Mouse (Mus musculus) heart, postnatal 36 days (tissue): ENCODE data around the gene Krt35. TPM values are rescaled to one million over a fixed set of nuclear protein-coding genes. Genes with fewer than 3 reads are reported as not detected.

ENCODE experiments used
- DNase-seq, 2 experiments: peaks; one replicate each; pipeline ENCODE4 v3.0.0; 2021 to 2022
- intact Hi-C: fragments of 180-260 bp; cut with DNase I; formaldehyde crosslinking; loops from one replicate; pipeline ENCODE4 v1.15.1; 2025
- total RNA-seq, 2 experiments: library from RNA; stranded (reverse); gene quantifications; 2 replicates each; pipeline ENCODE4 v1.2.3; 2021

Krt35 gene
- total RNA-seq, 2 experiments from 2014 or later: not detected

- intact Hi-C loops: loop anchor here (5.0 kb wide), 1 partner anchor 101 kb away; no protein-coding TSS in a partner anchor
- DNase-seq: no peak
Measured at GRCm38 (mm10) chr11:100066236-100067010, 29.6 kb downstream of the Krt35 start.

- no peak for DNase-seq
- intact Hi-C loops: no loop called here
Measured at GRCm38 (mm10) chr11:100058875-100059274, 37.2 kb downstream of the Krt35 start.

- intact Hi-C loops: no loop called here
- no peak for DNase-seq
Measured at GRCm38 (mm10) chr11:100055686-100056655, 40.1 kb downstream of the Krt35 start.

GRCm38 (mm10) chr11:100050451-100050850 is 45.6 kb downstream of the Krt35 start, which contains the start of gene Krt31:
Gene Krt31 (minus strand): TSS chr11:100050551.
- no peak for DNase-seq
- intact Hi-C loops: no loop called here

GRCm38 (mm10) chr11:100047193-100047592 is 48.8 kb downstream of the Krt35 start:
- intact Hi-C loops: no loop called here
- DNase-seq: no peak

GRCm38 (mm10) chr11:100046303-100046866 is 49.7 kb downstream of the Krt35 start:
- intact Hi-C loops: no loop called here
- DNase-seq: no peak

Other genes starting within 250 kb of the Krt35 start
- gene Krtap4-16, start 244.6 kb downstream of the Krt35 start, total RNA-seq: not detected
- gene Gm11568, start 238.3 kb downstream of the Krt35 start, total RNA-seq: not detected
- gene Gm11559, start 231.8 kb downstream of the Krt35 start, total RNA-seq: not detected
- not detected for gene Krtap9-1, start 222.9 kb downstream of the Krt35 start, total RNA-seq
- not detected for gene Gm11567, start 217.1 kb downstream of the Krt35 start, total RNA-seq
- gene Krtap31-1, start 188.3 kb downstream of the Krt35 start, total RNA-seq: not detected
- gene Gm11565, start 181.5 kb downstream of the Krt35 start, total RNA-seq: not detected
- not detected for gene Krtap31-2, start 159.9 kb downstream of the Krt35 start, total RNA-seq
- gene Krtap9-5, start 147.8 kb downstream of the Krt35 start, total RNA-seq: not detected
- not detected for gene Krtap29-1, start 117.2 kb downstream of the Krt35 start, total RNA-seq
- gene Krtap16-1, start 109.6 kb downstream of the Krt35 start, total RNA-seq: not detected
- not detected for gene Krtap17-1, start 102.2 kb downstream of the Krt35 start, total RNA-seq
- not detected for gene Krt33a, start 80.0 kb downstream of the Krt35 start, total RNA-seq
- not detected for gene Krt33b, start 66.4 kb downstream of the Krt35 start, total RNA-seq
- not detected for gene Krt34, start 54.7 kb downstream of the Krt35 start, total RNA-seq
- gene Krt31, start 45.7 kb downstream of the Krt35 start, total RNA-seq: not detected
- not detected for gene Krt32, start 8.0 kb downstream of the Krt35 start, total RNA-seq
- gene Krt36, start 9.4 kb upstream of the Krt35 start, total RNA-seq: not detected
- not detected for gene Krt13, start 25.3 kb upstream of the Krt35 start, total RNA-seq
- gene Krt15, start 39.7 kb upstream of the Krt35 start, total RNA-seq: not detected
- 10 to 100 TPM in 1 of 2 experiments, 1 to 10 TPM in 1; 6.0 to 10.2 TPM for gene Krt19, start 52.4 kb upstream of the Krt35 start, total RNA-seq
- not detected for gene Krt9, start 97.0 kb upstream of the Krt35 start, total RNA-seq
- gene Krt14, start 111.3 kb upstream of the Krt35 start, total RNA-seq: under 1 TPM; 0.19 to 0.61 TPM
- not detected for gene Krt16, start 152.7 kb upstream of the Krt35 start, total RNA-seq
- gene Krt17, start 164.8 kb upstream of the Krt35 start, total RNA-seq: not detected
- gene Krt42, start 173.6 kb upstream of the Krt35 start, total RNA-seq: not detected
- gene Eif1, start 223.6 kb upstream of the Krt35 start, total RNA-seq: 1,000 to 10,000 TPM; 1,603 to 1,774 TPM
- not detected for gene Gast, start 238.2 kb upstream of the Krt35 start, total RNA-seq